Mouse (Mus musculus): ENCODE results near the gene Gtf2ird1. TPM values are rescaled to one million over a fixed set of nuclear protein-coding genes. Genes with fewer than 3 reads are reported as not detected.
"Not testable (repeated sequence)": the region's sequence is repeated elsewhere in the genome, so short reads cannot be mapped to it uniquely, and the experiment has no call there.

Gtf2ird1 gene
- polyA plus RNA-seq, 1 experiment from 2014 or later: 93.3 TPM

GRCm38 (mm10) chr5:134455914-134456423 lies 547 bp downstream of the Gtf2ird1 start:
- ATAC-seq (replicated peaks): peak; percentile 66
- 0% methylated on average over 17 of the region's 17 CpGs for WGBS
- H3K27me3 ChIP-seq: no peaks in the 10 kb centered on the region

GRCm38 (mm10) chr5:134455186-134455895 lies 1.2 kb downstream of the Gtf2ird1 start:
- peak overlapping the region; percentile 92 for H3K27ac ChIP-seq (replicated peaks)
- 0 out of 2 replicates have a peak, but pooled peaks cover 6% of the 10 kb centered on the region for H3K36me3 ChIP-seq
- H3K9ac ChIP-seq (replicated peaks): peak overlapping the region; percentile 89
- H3K27me3 ChIP-seq: no peaks in the 10 kb centered on the region
- peak overlapping the region; percentile 85 for H3K4me2 ChIP-seq (replicated peaks)
- H3K9me3 ChIP-seq: no peaks in the 10 kb centered on the region
- 3% methylated on average over 21 of the region's 21 CpGs for WGBS
- ATAC-seq (replicated peaks): peak; percentile 38; the same call in 1 of the 2 replicates
- H3K4me3 ChIP-seq: peak overlapping the region; percentile 73
- H3K4me1 ChIP-seq: peaks cover 26% of the 10 kb centered on the region

More at GRCm38 (mm10) chr5:134455914-134456423, 547 bp downstream of the Gtf2ird1 start:
- Histone ChIP-seq H3K4me2 (replicated peaks) (peak overlapping the region; percentile 85), H3K36me3 (0 out of 2 replicates have a peak, but pooled peaks cover 6% of the 10 kb centered on the region), H3K27ac (replicated peaks) (peak overlapping the region; percentile 92), H3K4me3 (peak overlapping the region; percentile 73), H3K9ac (replicated peaks) (peak overlapping the region; percentile 89), H3K9me3 (no peaks in the 10 kb centered on the region), H3K4me1 (peaks cover 26% of the 10 kb centered on the region)

- H3K4me2 ChIP-seq (replicated peaks): peak overlapping the region; percentile 85
- H3K9me3 ChIP-seq: no peaks in the 10 kb centered on the region
- peak overlapping the region; percentile 29 for H3K27ac ChIP-seq (replicated peaks)
- ATAC-seq (replicated peaks): no peak
- peaks cover 26% of the 10 kb centered on the region for H3K4me1 ChIP-seq
- no peaks in the 10 kb centered on the region for H3K27me3 ChIP-seq
- 17% methylated on average over 9 of the region's 9 CpGs for WGBS
- peak overlapping the region; percentile 73 for H3K4me3 ChIP-seq
- H3K9ac ChIP-seq (replicated peaks): peak overlapping the region; percentile 89
- H3K36me3 ChIP-seq: 0 out of 2 replicates have a peak, but pooled peaks cover 6% of the 10 kb centered on the region
Observed at GRCm38 (mm10) chr5:134454421-134454820, 2.1 kb downstream of the Gtf2ird1 start.

GRCm38 (mm10) chr5:134453577-134453976 lies 2.9 kb downstream of the Gtf2ird1 start:
- Histone ChIP-seq H3K9me3 (no peaks in the 10 kb centered on the region), H3K27ac (replicated peaks) (0 out of 2 replicates have a peak overlapping the region, but pooled peaks have one; percentile 35), H3K4me3 (no peak overlapping the region), H3K4me2 (replicated peaks) (no peak overlapping the region), H3K9ac (replicated peaks) (no peak overlapping the region), H3K27me3 (no peaks in the 10 kb centered on the region), H3K36me3 (0 out of 2 replicates have a peak, but pooled peaks cover 6% of the 10 kb centered on the region), H3K4me1 (peaks cover 26% of the 10 kb centered on the region)
- WGBS: 7% methylated on average over 1 of the region's 1 CpGs
- no peak for ATAC-seq (replicated peaks)

- H3K4me1 ChIP-seq; ATAC-seq (replicated peaks); H3K4me3 ChIP-seq; H3K36me3 ChIP-seq; H3K9me3 ChIP-seq; H3K4me2 ChIP-seq (replicated peaks); H3K27ac ChIP-seq (replicated peaks); H3K27me3 ChIP-seq; H3K9ac ChIP-seq (replicated peaks): not testable (repeated sequence)
- WGBS: 99% methylated on average over 4 of the region's 4 CpGs
Observed at GRCm38 (mm10) chr5:134446755-134447154, 9.8 kb downstream of the Gtf2ird1 start.

- peaks cover 12% of the 10 kb centered on the region for H3K4me1 ChIP-seq
- H3K9me3 ChIP-seq: 0 out of 2 replicates have a peak, but pooled peaks cover 3% of the 10 kb centered on the region
- H3K9ac ChIP-seq (replicated peaks): no peak overlapping the region
- H3K4me3 ChIP-seq: no peak overlapping the region
- no peak for ATAC-seq (replicated peaks)
- H3K27ac ChIP-seq (replicated peaks): no peak overlapping the region
- H3K36me3 ChIP-seq: 0 out of 2 replicates have a peak, but pooled peaks cover 2% of the 10 kb centered on the region
- no peak overlapping the region for H3K4me2 ChIP-seq (replicated peaks)
- 60% methylated on average over 10 of the region's 10 CpGs for WGBS
- no peaks in the 10 kb centered on the region for H3K27me3 ChIP-seq
Observed at GRCm38 (mm10) chr5:134445895-134446294, 10.6 kb downstream of the Gtf2ird1 start.

- peaks cover 17% of the 10 kb centered on the region for H3K4me1 ChIP-seq
- no peaks in the 10 kb centered on the region for H3K27me3 ChIP-seq
- 0 out of 2 replicates have a peak, but pooled peaks cover 3% of the 10 kb centered on the region for H3K9me3 ChIP-seq
- no peak overlapping the region for H3K9ac ChIP-seq (replicated peaks)
- H3K4me3 ChIP-seq: no peak overlapping the region
- no peak overlapping the region for H3K27ac ChIP-seq (replicated peaks)
- H3K36me3 ChIP-seq: 0 out of 2 replicates have a peak, but pooled peaks cover 2% of the 10 kb centered on the region
- H3K4me2 ChIP-seq (replicated peaks): no peak overlapping the region
- WGBS: 73% methylated on average over 10 of the region's 10 CpGs
- no peak for ATAC-seq (replicated peaks)
Observed at GRCm38 (mm10) chr5:134445208-134445831, 11.2 kb downstream of the Gtf2ird1 start.

- no peak for ATAC-seq (replicated peaks)
- Histone ChIP-seq H3K27ac (replicated peaks) (no peak overlapping the region), H3K4me3 (no peak overlapping the region), H3K9me3 (0 out of 2 replicates have a peak, but pooled peaks cover 3% of the 10 kb centered on the region), H3K9ac (replicated peaks) (no peak overlapping the region), H3K4me1 (peaks cover 23% of the 10 kb centered on the region), H3K36me3 (0 out of 2 replicates have a peak, but pooled peaks cover 2% of the 10 kb centered on the region), H3K27me3 (no peaks in the 10 kb centered on the region), H3K4me2 (replicated peaks) (no peak overlapping the region)
- WGBS: 95% methylated on average over 7 of the region's 7 CpGs
Observed at GRCm38 (mm10) chr5:134444473-134444872, 12.0 kb downstream of the Gtf2ird1 start.

GRCm38 (mm10) chr5:134442066-134442465 lies 14.4 kb downstream of the Gtf2ird1 start:
- ATAC-seq (replicated peaks): no peak
- no peak overlapping the region for H3K9ac ChIP-seq (replicated peaks)
- no peak overlapping the region for H3K27ac ChIP-seq (replicated peaks)
- H3K9me3 ChIP-seq: 0 out of 2 replicates have a peak, but pooled peaks cover 3% of the 10 kb centered on the region
- 100% methylated on average over 3 of the region's 3 CpGs for WGBS
- H3K36me3 ChIP-seq: 0 out of 2 replicates have a peak, but pooled peaks cover 2% of the 10 kb centered on the region
- H3K27me3 ChIP-seq: no peaks in the 10 kb centered on the region
- H3K4me3 ChIP-seq: no peak overlapping the region
- H3K4me1 ChIP-seq: peaks cover 28% of the 10 kb centered on the region
- no peak overlapping the region for H3K4me2 ChIP-seq (replicated peaks)

GRCm38 (mm10) chr5:134441105-134441504 lies 15.4 kb downstream of the Gtf2ird1 start:
- 78% methylated on average over 3 of the region's 3 CpGs for WGBS
- ATAC-seq (replicated peaks): no peak
- H3K36me3 ChIP-seq: 0 out of 2 replicates have a peak, but pooled peaks cover 2% of the 10 kb centered on the region

GRCm38 (mm10) chr5:134440098-134440497 lies 16.4 kb downstream of the Gtf2ird1 start:
- Histone ChIP-seq H3K27ac (replicated peaks) (no peak overlapping the region), H3K4me2 (replicated peaks) (no peak overlapping the region), H3K27me3 (no peaks in the 10 kb centered on the region), H3K36me3 (0 out of 2 replicates have a peak, but pooled peaks cover 2% of the 10 kb centered on the region), H3K4me1 (peaks cover 25% of the 10 kb centered on the region; the same call in 1 of the 2 replicates), H3K9ac (replicated peaks) (no peak overlapping the region), H3K4me3 (no peak overlapping the region), H3K9me3 (0 out of 2 replicates have a peak, but pooled peaks cover 3% of the 10 kb centered on the region)
- ATAC-seq (replicated peaks): no peak
- 58% methylated on average over 12 of the region's 12 CpGs for WGBS

More at GRCm38 (mm10) chr5:134441105-134441504, 15.4 kb downstream of the Gtf2ird1 start:
- H3K9ac ChIP-seq (replicated peaks): no peak overlapping the region
- no peak overlapping the region for H3K27ac ChIP-seq (replicated peaks)
- no peak overlapping the region for H3K4me3 ChIP-seq
- 0 out of 2 replicates have a peak, but pooled peaks cover 3% of the 10 kb centered on the region for H3K9me3 ChIP-seq
- H3K4me2 ChIP-seq (replicated peaks): no peak overlapping the region
- H3K27me3 ChIP-seq: no peaks in the 10 kb centered on the region
- H3K4me1 ChIP-seq: peaks cover 34% of the 10 kb centered on the region

Measured in forebrain, embryonic 15.5 days (tissue).